Mouse (Mus musculus) MEL (cell line): ENCODE data around the gene Slc4a1. TPM values are rescaled to one million over a fixed set of nuclear protein-coding genes. Genes with fewer than 3 reads are reported as not detected.

Experiments
- DNase-seq: peaks from one replicate; pipeline ENCODE4 v3.0.0; 2011; ENCODE audit warnings: low read depth, low spot score
- H3K27ac ChIP-seq: 2 replicates; pipeline ENCODE4 v1.5.1; 2012; ENCODE audit warnings: low read depth, mild to moderate bottlenecking, control low read depth, low read length, moderate library complexity; ENCODE audit not compliant: control insufficient read depth
- H3K27me3 ChIP-seq, 2 experiments: fragments of 150-350 bp in 1 of 2; sonication (generic) in 1 of 2; 2 replicates each; pipeline ENCODE4 v1.6.1; 2012; ENCODE audit warnings: low read length in 2 of 2, mild to moderate bottlenecking in 2 of 2, improper control_type of control experiment in 1 of 2, moderate library complexity in 1 of 2; ENCODE audit not compliant: insufficient read depth in 2 of 2, control insufficient read depth in 1 of 2
- H3K36me3 ChIP-seq, 2 experiments: 2 replicates each; pipeline ENCODE4 v1.6.1; 2012 to 2014; ENCODE audit warnings: low read length in 2 of 2, improper control_type of control experiment in 1 of 2, inconsistent platforms in 1 of 2, mild to moderate bottlenecking in 1 of 2; ENCODE audit not compliant: insufficient read depth in 2 of 2, control insufficient read depth in 1 of 2
- H3K4me1 ChIP-seq, 2 experiments: fragments of 150-350 bp in 1 of 2; sonication (generic) in 1 of 2; 2 replicates each; pipeline ENCODE4 v1.6.1; 2012; ENCODE audit warnings: low read length in 2 of 2, improper control_type of control experiment in 1 of 2, mild to moderate bottlenecking in 1 of 2; ENCODE audit not compliant: insufficient read depth in 2 of 2, control insufficient read depth in 1 of 2
- H3K4me3 ChIP-seq, 2 experiments: fragments of 150-350 bp in 1 of 2; sonication (generic) in 1 of 2; 2 replicates each; pipeline ENCODE4 v1.5.1; 2012; ENCODE audit warnings: low read depth in 2 of 2, low read length in 2 of 2, mild to moderate bottlenecking in 2 of 2, moderate library complexity in 2 of 2, control low read depth in 1 of 2, improper control_type of control experiment in 1 of 2; ENCODE audit not compliant: control insufficient read depth in 1 of 2, insufficient read depth in 1 of 2
- H3K79me2 ChIP-seq: 2 replicates; pipeline ENCODE4 v1.6.1; 2012; ENCODE audit warnings: mild to moderate bottlenecking, low read length, moderate library complexity; ENCODE audit not compliant: control insufficient read depth, poor library complexity, insufficient read depth
- H3K9ac ChIP-seq: 2 replicates; pipeline ENCODE4 v1.6.1; 2012; ENCODE audit warnings: low read depth, mild to moderate bottlenecking, control low read depth, low read length, moderate library complexity; ENCODE audit not compliant: control insufficient read depth, poor library complexity, severe bottlenecking
- H3K9me3 ChIP-seq: fragments of 150-350 bp; sonication (generic); replicated peaks from 2 replicates; pipeline ENCODE4 v1.6.1; 2012; ENCODE audit warnings: mild to moderate bottlenecking, low read length, improper control_type of control experiment, moderate library complexity; ENCODE audit not compliant: insufficient read depth
- CHD1 ChIP-seq: IDR thresholded peaks from 2 replicates; pipeline ENCODE4 v1.6.1; 2012; ENCODE audit warnings: low read depth, mild to moderate bottlenecking, inconsistent platforms, low read length, improper control_type of control experiment
- CHD2 ChIP-seq: IDR thresholded peaks from 2 replicates; pipeline ENCODE4 v1.6.1; 2011; ENCODE audit warnings: low read length, improper control_type of control experiment
- ELF1 ChIP-seq: IDR thresholded peaks from 2 replicates; pipeline ENCODE4 v1.6.1; 2014; ENCODE audit warnings: low read depth, mild to moderate bottlenecking, inconsistent platforms, low read length, improper control_type of control experiment, moderate library complexity
- GABPA ChIP-seq: IDR thresholded peaks from 2 replicates; pipeline ENCODE4 v1.6.1; 2012; ENCODE audit warnings: low read depth, mild to moderate bottlenecking, inconsistent platforms, low read length, improper control_type of control experiment, moderate library complexity
- JUND ChIP-seq: IDR thresholded peaks from 2 replicates; pipeline ENCODE4 v1.6.1; 2011; ENCODE audit warnings: low read depth, mild to moderate bottlenecking, improper control_type of control experiment, low read length
- MAFK ChIP-seq: IDR thresholded peaks from 2 replicates; pipeline ENCODE4 v1.6.1; 2011; ENCODE audit warnings: low read depth, mild to moderate bottlenecking, low read length, improper control_type of control experiment, borderline replicate concordance
- MAZ ChIP-seq: IDR thresholded peaks from 2 replicates; pipeline ENCODE4 v1.6.1; 2012; ENCODE audit warnings: low read depth, mild to moderate bottlenecking, inconsistent platforms, low read length, improper control_type of control experiment
- POLR2A ChIP-seq, 2 experiments: IDR thresholded peaks; 2 replicates each; pipeline ENCODE4 v1.6.1; 2011 to 2012; ENCODE audit warnings: low read length in 2 of 2, mild to moderate bottlenecking in 2 of 2, control low read depth in 1 of 2, improper control_type of control experiment in 1 of 2, low read depth in 1 of 2, moderate library complexity in 1 of 2; ENCODE audit not compliant: control insufficient read depth in 1 of 2, insufficient read depth in 1 of 2, poor library complexity in 1 of 2
- RCOR1 ChIP-seq: IDR thresholded peaks from 2 replicates; pipeline ENCODE4 v1.6.1; 2012; ENCODE audit warnings: low read depth, mild to moderate bottlenecking, inconsistent platforms, low read length, improper control_type of control experiment
- SMC3 ChIP-seq: IDR thresholded peaks from 2 replicates; pipeline ENCODE4 v1.6.1; 2011; ENCODE audit warnings: low read depth, low read length, improper control_type of control experiment
- UBTF ChIP-seq: IDR thresholded peaks from 2 replicates; pipeline ENCODE4 v1.6.1; 2012; ENCODE audit warnings: low read depth, mild to moderate bottlenecking, inconsistent platforms, low read length, improper control_type of control experiment, moderate library complexity, borderline replicate concordance; ENCODE audit not compliant: insufficient read depth
- USF2 ChIP-seq, 2 experiments: IDR thresholded peaks; 2 replicates each; pipeline ENCODE4 v1.6.1; 2011 to 2012; ENCODE audit warnings: improper control_type of control experiment in 2 of 2, low read length in 2 of 2, borderline replicate concordance in 1 of 2, inconsistent platforms in 1 of 2, low read depth in 1 of 2, mild to moderate bottlenecking in 1 of 2; ENCODE audit not compliant: insufficient read depth in 1 of 2
- ZC3H11A ChIP-seq: IDR thresholded peaks from 2 replicates; pipeline ENCODE4 v1.6.1; 2012; ENCODE audit warnings: low read depth, mild to moderate bottlenecking, inconsistent platforms, low read length, improper control_type of control experiment
- ZKSCAN1 ChIP-seq: IDR thresholded peaks from 2 replicates; pipeline ENCODE4 v1.6.1; 2012; ENCODE audit warnings: low read depth, mild to moderate bottlenecking, inconsistent platforms, low read length, improper control_type of control experiment, moderate library complexity
- polyA plus RNA-seq, 2 experiments: library from polyadenylated mRNA; stranded (reverse) in 1 of 2; unstranded in 1 of 2; fragments of >175 nt in 1 of 2; fragments of >200 nt in 1 of 2; gene quantifications; 2 replicates each; pipeline versions ENCODE4 v1.2.1 to v1.2.4; 2012; ENCODE audit warnings: low replicate concordance in 2 of 2, low read depth in 1 of 2; ENCODE audit not compliant: insufficient read length in 2 of 2, insufficient read depth in 1 of 2, missing spikeins in 1 of 2
- total RNA-seq: library from RNA; depleted of rRNA; stranded (reverse); fragments of 300-350 nt; gene quantifications from 2 replicates; pipeline ENCODE4 v1.2.3, GENCODE M21; 2012

The Slc4a1 gene
- total and polyA plus RNA-seq, 3 experiments: 0.23 to 0.35 TPM; not detected in 1

DNA sequence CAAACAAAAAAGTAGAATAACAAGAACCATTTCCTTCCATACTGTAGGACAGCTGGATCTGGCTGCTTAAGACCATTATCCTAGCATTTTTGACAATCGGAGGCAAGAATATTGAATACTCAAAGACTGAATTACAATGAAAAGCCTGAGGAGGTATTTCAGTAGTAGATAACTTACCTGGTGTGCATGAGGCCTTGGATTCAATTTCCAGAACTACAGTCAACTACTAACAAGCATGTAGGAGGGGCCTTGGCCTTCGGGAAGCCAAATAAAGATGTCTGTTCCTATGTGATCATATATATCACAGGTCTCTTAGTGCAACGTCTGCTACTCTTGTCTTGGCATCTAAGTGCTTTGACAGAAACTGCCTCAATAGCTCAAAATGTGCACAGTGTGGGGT is 36.0 kb downstream of the Slc4a1 start:
- H3K27me3 ChIP-seq: peaks cover 17 to 31% of the 10 kb centered on the region in 2 experiments
- H3K27ac ChIP-seq: no peak overlapping the region
- H3K4me1 ChIP-seq: no peaks in the 10 kb centered on the region
- no peak overlapping the region for H3K4me3 ChIP-seq
- H3K9me3 ChIP-seq: no peaks in the 10 kb centered on the region
- TF ChIP-seq USF2 (IDR thresholded peaks at IDR 0.05; ENCODE audit: borderline replicate concordance in 1 of 2, insufficient read depth in 1 of 2, low read depth in 1 of 2, low read length in 2 of 2) (no peak), CHD1 (no peak), ZC3H11A (no peak), JUND (no peak), GABPA (no peak)
- H3K79me2 ChIP-seq: no peaks in the 10 kb centered on the region
- H3K36me3 ChIP-seq: no peaks in the 10 kb centered on the region
- no peak for DNase-seq
- H3K9ac ChIP-seq: no peak overlapping the region

- H3K79me2 ChIP-seq: no peaks in the 10 kb centered on the region
- H3K9ac ChIP-seq: no peak overlapping the region
- no peaks in the 10 kb centered on the region for H3K4me1 ChIP-seq
- no peak overlapping the region for H3K4me3 ChIP-seq
- TF ChIP-seq SMC3: no peak
- TF ChIP-seq MAZ: no peak
- no peak for TF ChIP-seq ELF1
- TF ChIP-seq UBTF: no peak
- TF ChIP-seq RCOR1: no peak
- no peak for TF ChIP-seq ZC3H11A
- TF ChIP-seq ZKSCAN1: no peak
- H3K27me3 ChIP-seq: peaks cover 17 to 28% of the 10 kb centered on the region in 2 experiments
- DNase-seq: no peak
- H3K9me3 ChIP-seq: no peaks in the 10 kb centered on the region
- no peaks in the 10 kb centered on the region for H3K36me3 ChIP-seq
- H3K27ac ChIP-seq: no peak overlapping the region
Observed at GRCm38 (mm10) chr11:102329518-102329917, 36.5 kb downstream of the Slc4a1 start.

- DNase-seq: no peak
- Histone ChIP-seq H3K36me3 (no peaks in the 10 kb centered on the region), H3K4me1 (no peaks in the 10 kb centered on the region), H3K79me2 (no peaks in the 10 kb centered on the region), H3K4me3 (no peak overlapping the region), H3K9ac (no peak overlapping the region), H3K9me3 (no peaks in the 10 kb centered on the region), H3K27ac (no peak overlapping the region), H3K27me3 (peaks cover 17 to 28% of the 10 kb centered on the region in 2 experiments)
- TF ChIP-seq CHD2 (no peak), POLR2A (IDR thresholded peaks at IDR 0.05; ENCODE audit: control insufficient read depth in 1 of 2, insufficient read depth in 1 of 2, low read depth in 1 of 2, low read length in 2 of 2, poor library complexity in 1 of 2) (no peak), CHD1 (no peak), MAFK (no peak), ZC3H11A (no peak)
Observed at GRCm38 (mm10) chr11:102327839-102328238, 38.2 kb downstream of the Slc4a1 start.
